Mouse (Mus musculus) thymus, adult 2 months (tissue): ENCODE data around the gene Dpy19l1.

Source experiments
- CTCF ChIP-seq: fragments of 200-500 bp; IDR thresholded peaks from 2 replicates; pipeline ENCODE4 v1.5.1; 2012; ENCODE audit warnings: mild to moderate bottlenecking, control low read depth, low read length, moderate library complexity, borderline replicate concordance; ENCODE audit not compliant: control insufficient read depth, poor library complexity, insufficient read depth; ENCODE audit errors: extremely low read depth
- POLR2A ChIP-seq: fragments of 200-500 bp; IDR thresholded peaks from 2 replicates; pipeline ENCODE4 v1.6.1; 2012; ENCODE audit warnings: mild to moderate bottlenecking, low read length, control low read depth, moderate library complexity; ENCODE audit not compliant: control insufficient read depth, poor library complexity, insufficient read depth; ENCODE audit errors: extremely low read depth

- TF ChIP-seq CTCF, result no peak
- no peak for TF ChIP-seq POLR2A
Measured at GRCm38 (mm10) chr9:24421221-24421620, 81.7 kb downstream of the Dpy19l1 start.
